In genomic region chr9:102715506-102715900, GRCm38 (mm10) we compare ENCODE assay signal across 9 mouse cellular contexts. TPM values are rescaled to one million over a fixed set of nuclear protein-coding genes. Genes with fewer than 3 reads are reported as not detected.
DNase-seq lines count a peak whose midpoint lies in the region; ATAC-seq and TF ChIP-seq lines count a peak whose summit lies in the region.
"Had no signal": no experiment of that assay in that cellular context is flagged by ENCODE, and none has a peak within 500 bp of the region (broad histone marks: within the 10 kb centered on the region; RNA-seq: fewer than 3 reads in every experiment).

No protein-coding gene starts in this region.

- 0 out of 2 replicates have a peak overlapping the region, but pooled peaks have one; percentile 31 for H3K9ac ChIP-seq in stomach, postnatal 0 days (ENCODE audit: low read length)
- H3K9ac ChIP-seq: liver, embryonic 14.5 days had no signal

- no peak for TF ChIP-seq EP300 in stomach, postnatal 0 days (optimal IDR thresholded peaks at IDR 0.05)

- no peaks in the 10 kb centered on the region for H3K9me3 ChIP-seq in megakaryocyte, embryonic 14.5 days
- H3K9me3 ChIP-seq in stomach, postnatal 0 days (ENCODE audit: control insufficient read depth, low read length) = no peaks in the 10 kb centered on the region

- no peak for ATAC-seq in megakaryocyte, adult 5-6 weeks (ENCODE audit: poor library complexity, severe bottlenecking)
- ATAC-seq in stomach, postnatal 0 days (ENCODE audit: low FRiP score, low TSS enrichment) = no peak
- ATAC-seq in erythroid progenitor cell, adult 5-6 weeks (replicated peaks; ENCODE audit: low FRiP score, poor library complexity, severe bottlenecking) = no peak

- no peak for TF ChIP-seq CTCF in gastrocnemius, adult 2 months (IDR thresholded peaks at IDR 0.05)
- TF ChIP-seq CTCF in stomach, postnatal 0 days (IDR thresholded peaks at IDR 0.05; ENCODE audit: low read depth) = no peak

- no peak for DNase-seq in gastrocnemius, adult 2 months
- no peak for DNase-seq in gastrocnemius, adult 18-20 months (ENCODE audit: low spot score)
- DNase-seq in kidney, adult 8-10 months = peak; percentile 60 to 82
- no peak for DNase-seq in stomach, postnatal 0 days (ENCODE audit: low spot score)
- DNase-seq in cerebellum, adult 11-12 months = no peak

- H3K27ac ChIP-seq in gastrocnemius, adult 2 months = peak overlapping the region; percentile 74
- no peak overlapping the region for H3K27ac ChIP-seq in stomach, postnatal 0 days (replicated peaks)
- H3K27ac ChIP-seq: liver, embryonic 14.5 days had no signal

- H3K4me3 ChIP-seq in gastrocnemius, adult 2 months = no peak overlapping the region
- peak overlapping the region; percentile 48 for H3K4me3 ChIP-seq in megakaryocyte, embryonic 14.5 days (replicated peaks)
- H3K4me3 ChIP-seq in stomach, postnatal 0 days (ENCODE audit: low read depth, low read length) = no peak overlapping the region

- peaks cover 89% of the 10 kb centered on the region for H3K4me1 ChIP-seq in megakaryocyte, embryonic 14.5 days
- peaks cover under 1% of the 10 kb centered on the region; the same call in 1 of the 2 replicates for H3K4me1 ChIP-seq in stomach, postnatal 0 days (replicated peaks; ENCODE audit: control insufficient read depth, insufficient read depth)

- H3K27me3 ChIP-seq in megakaryocyte, embryonic 14.5 days (replicated peaks) = peaks cover 46% of the 10 kb centered on the region
- H3K27me3 ChIP-seq in stomach, postnatal 0 days (ENCODE audit: control insufficient read depth, insufficient read depth, low read length) = no peaks in the 10 kb centered on the region

- intact Hi-C loops in gastrocnemius, adult 2 months (cut with DNase I) = no loop called here

- no peak overlapping the region for H3K4me2 ChIP-seq in stomach, postnatal 0 days (replicated peaks; ENCODE audit: low read depth)

- H3K36me3 ChIP-seq in megakaryocyte, embryonic 14.5 days (replicated peaks; ENCODE audit: low read length) = peaks cover 8% of the 10 kb centered on the region
- H3K36me3 ChIP-seq in stomach, postnatal 0 days (ENCODE audit: control insufficient read depth, insufficient read depth, low read length) = peaks cover 4% of the 10 kb centered on the region; the same call in 1 of the 2 replicates

- 54% methylated on average over 2 of the region's 2 CpGs for WGBS in stomach, postnatal 0 days

RNA-seq across cellular contexts. Expression of gene Amotl2, which starts 1.0 kb away (rescaled TPM):
- 10 to 100 TPM; 13.7 to 28.5 TPM for total RNA-seq in gastrocnemius, adult 2 months (2021)
- total RNA-seq in gastrocnemius, adult 18-20 months (2021) = 10 to 100 TPM; 16.8 to 18.2 TPM
- polyA plus RNA-seq in megakaryocyte, embryonic 14.5 days (2012; ENCODE audit: insufficient read depth, low replicate concordance) = 17.8 and 18.5 TPM in 2 replicates
- total RNA-seq in megakaryocyte, adult 5-6 weeks (2015) = 1.3 and 1.7 TPM in 2 replicates
- total RNA-seq in megakaryocyte, adult 5-6 weeks (2017) = 1.1 and 2.8 TPM in 2 replicates
- 18.6 and 22.7 TPM in 2 replicates for polyA plus RNA-seq in stomach, postnatal 0 days (2015; fragmentation: Nextera tagmentation; extraction: Ambion mirVana)
- not detected in 2 replicates for total RNA-seq in erythroid progenitor cell, adult 5-6 weeks (2015; ENCODE audit: low replicate concordance)
- total RNA-seq in erythroid progenitor cell, adult 5-6 weeks (2017; ENCODE audit: low replicate concordance) = 0.39 and 11.4 TPM in 2 replicates

Comparison
In these comparisons a context has a peak if more than half of its experiments do, and no peak if none do; other contexts are left out.
1. DNase-seq: peak in kidney, adult 8-10 months (2 of 2); none in gastrocnemius, adult 2 months (single experiment), gastrocnemius, adult 18-20 months (single experiment), stomach, postnatal 0 days (single experiment) and cerebellum, adult 11-12 months (single experiment).